Mouse (Mus musculus): Measurements from ENCODE around the gene Tlr12. TPM values are rescaled to one million over a fixed set of nuclear protein-coding genes. Genes with fewer than 3 reads are reported as not detected.
"Not testable (repeated sequence)": the region's sequence is repeated elsewhere in the genome, so short reads cannot be mapped to it uniquely, and the experiment has no call there.

Tlr12 gene
- polyA plus RNA-seq (2015; fragmentation: Nextera tagmentation; extraction: Ambion mirVana): 1.4 and 1.6 TPM in 2 replicates

- Histone ChIP-seq H3K27ac (no peak within 1 kb of the TSS), H3K4me2 (no peak within 1 kb of the TSS), H3K4me3 (no peak within 1 kb of the TSS), H3K36me3 (ENCODE audit: poor library complexity, severe bottlenecking) (no peaks in the 10 kb centered on the region), H3K4me1 (no peaks in the 10 kb centered on the region), H3K27me3 (0 out of 2 replicates have a peak, but pooled peaks cover 4% of the 10 kb centered on the region), H3K9ac (no peak within 1 kb of the TSS), H3K9me3 (replicated peaks) (no peaks in the 10 kb centered on the region)
- ATAC-seq: no peak
- 84% methylated on average over 15 of the region's 15 CpGs for WGBS
Measured at GRCm38 (mm10) chr4:128618246-128618911, at the start of gene Tlr12. TSS of gene Tlr12 (minus strand) at chr4:128618619.

- H3K4me1 ChIP-seq: peaks cover 12% of the 10 kb centered on the region
- H3K27me3 ChIP-seq; H3K36me3 ChIP-seq (ENCODE audit: poor library complexity, severe bottlenecking); H3K9ac ChIP-seq; H3K4me3 ChIP-seq; H3K4me2 ChIP-seq; H3K27ac ChIP-seq; H3K9me3 ChIP-seq (replicated peaks); ATAC-seq: not testable (repeated sequence)
- 87% methylated on average over 4 of the region's 4 CpGs for WGBS
Measured at GRCm38 (mm10) chr4:128667195-128667594, 48.8 kb upstream of the Tlr12 start.

GRCm38 (mm10) chr4:128666362-128666761 lies 47.9 kb upstream of the Tlr12 start:
- not testable (repeated sequence) for H3K27ac ChIP-seq; ATAC-seq; H3K9ac ChIP-seq; H3K4me1 ChIP-seq; H3K36me3 ChIP-seq (ENCODE audit: poor library complexity, severe bottlenecking); H3K27me3 ChIP-seq; H3K4me3 ChIP-seq; H3K9me3 ChIP-seq (replicated peaks); H3K4me2 ChIP-seq
- 69% methylated on average over 7 of the region's 7 CpGs for WGBS

- Histone ChIP-seq H3K4me1 (no peaks in the 10 kb centered on the region), H3K4me2 (no peak overlapping the region), H3K36me3 (ENCODE audit: poor library complexity, severe bottlenecking) (no peaks in the 10 kb centered on the region), H3K4me3 (no peak overlapping the region), H3K27ac (no peak overlapping the region), H3K27me3 (no peaks in the 10 kb centered on the region), H3K9ac (no peak overlapping the region), H3K9me3 (replicated peaks) (no peaks in the 10 kb centered on the region)
- no peak for ATAC-seq
- 72% methylated on average over 3 of the region's 3 CpGs for WGBS
Measured at GRCm38 (mm10) chr4:128664002-128664401, 45.6 kb upstream of the Tlr12 start.

GRCm38 (mm10) chr4:128661063-128661462 lies 42.6 kb upstream of the Tlr12 start:
- WGBS: 92% methylated on average over 8 of the region's 8 CpGs
- Histone ChIP-seq H3K4me1 (peaks cover 7% of the 10 kb centered on the region), H3K36me3 (ENCODE audit: poor library complexity, severe bottlenecking) (no peaks in the 10 kb centered on the region), H3K27me3 (peaks cover 9% of the 10 kb centered on the region), H3K4me2 (no peak overlapping the region), H3K27ac (no peak overlapping the region), H3K4me3 (no peak overlapping the region), H3K9me3 (replicated peaks) (no peaks in the 10 kb centered on the region), H3K9ac (no peak overlapping the region)
- ATAC-seq: no peak

- Histone ChIP-seq H3K9ac (no peak overlapping the region), H3K9me3 (replicated peaks) (no peaks in the 10 kb centered on the region), H3K27ac (no peak overlapping the region), H3K4me3 (no peak overlapping the region), H3K4me1 (peaks cover 16% of the 10 kb centered on the region), H3K36me3 (ENCODE audit: poor library complexity, severe bottlenecking) (no peaks in the 10 kb centered on the region), H3K27me3 (peaks cover 9% of the 10 kb centered on the region), H3K4me2 (no peak overlapping the region)
- 91% methylated on average over 8 of the region's 8 CpGs for WGBS
- no peak for ATAC-seq
Measured at GRCm38 (mm10) chr4:128660196-128660595, 41.8 kb upstream of the Tlr12 start.

GRCm38 (mm10) chr4:128655446-128655845 lies 37.0 kb upstream of the Tlr12 start:
- Histone ChIP-seq H3K27ac (peak overlapping the region; percentile 75), H3K4me2 (peak overlapping the region; percentile 85), H3K4me3 (peak overlapping the region; percentile 74), H3K9me3 (replicated peaks) (no peaks in the 10 kb centered on the region), H3K36me3 (ENCODE audit: poor library complexity, severe bottlenecking) (no peaks in the 10 kb centered on the region), H3K4me1 (peaks cover 31% of the 10 kb centered on the region), H3K9ac (peak overlapping the region; percentile 75), H3K27me3 (peaks cover 9% of the 10 kb centered on the region)
- ATAC-seq: no peak
- WGBS: 4% methylated on average over 12 of the region's 12 CpGs

- peak within 1 kb of the TSS; percentile 74 for H3K4me3 ChIP-seq
- H3K27ac ChIP-seq: peak within 1 kb of the TSS; percentile 75
- peak within 1 kb of the TSS; percentile 85 for H3K4me2 ChIP-seq
- peak within 1 kb of the TSS; percentile 75 for H3K9ac ChIP-seq
- ATAC-seq: peak; percentile 99
- peaks cover 31% of the 10 kb centered on the region for H3K4me1 ChIP-seq
- H3K27me3 ChIP-seq: peaks cover 9% of the 10 kb centered on the region
- under 1% methylated on average over 80 of the region's 85 CpGs for WGBS
- no peaks in the 10 kb centered on the region for H3K36me3 ChIP-seq (ENCODE audit: poor library complexity, severe bottlenecking)
- no peaks in the 10 kb centered on the region for H3K9me3 ChIP-seq (replicated peaks)
Measured at GRCm38 (mm10) chr4:128654505-128655381, 36.3 kb upstream of the Tlr12 start, which contains the start of gene Phc2. TSS of gene Phc2 (plus strand) at chr4:128654702.

- 50% methylated on average over 5 of the region's 5 CpGs for WGBS
- Histone ChIP-seq H3K9me3 (replicated peaks) (no peaks in the 10 kb centered on the region), H3K36me3 (ENCODE audit: poor library complexity, severe bottlenecking) (no peaks in the 10 kb centered on the region), H3K27me3 (peaks cover 9% of the 10 kb centered on the region), H3K4me1 (peaks cover 31% of the 10 kb centered on the region), H3K9ac (no peak overlapping the region), H3K27ac (no peak overlapping the region), H3K4me2 (no peak overlapping the region), H3K4me3 (no peak overlapping the region)
- ATAC-seq: no peak
Measured at GRCm38 (mm10) chr4:128652584-128653298, 34.3 kb upstream of the Tlr12 start.

GRCm38 (mm10) chr4:128651530-128651929 lies 33.1 kb upstream of the Tlr12 start:
- Histone ChIP-seq H3K4me1 (peaks cover 25% of the 10 kb centered on the region), H3K4me3 (no peak overlapping the region), H3K4me2 (no peak overlapping the region), H3K27ac (no peak overlapping the region), H3K9me3 (replicated peaks) (no peaks in the 10 kb centered on the region), H3K9ac (no peak overlapping the region), H3K27me3 (peaks cover 2% of the 10 kb centered on the region), H3K36me3 (ENCODE audit: poor library complexity, severe bottlenecking) (no peaks in the 10 kb centered on the region)
- no peak for ATAC-seq
- WGBS: 61% methylated on average over 3 of the region's 3 CpGs

- Histone ChIP-seq H3K36me3 (ENCODE audit: poor library complexity, severe bottlenecking) (no peaks in the 10 kb centered on the region), H3K27me3 (no peaks in the 10 kb centered on the region), H3K4me3 (no peak overlapping the region), H3K4me1 (peaks cover 6% of the 10 kb centered on the region; the same call in 1 of the 2 replicates), H3K4me2 (no peak overlapping the region), H3K9me3 (replicated peaks) (no peaks in the 10 kb centered on the region), H3K27ac (no peak overlapping the region), H3K9ac (no peak overlapping the region)
- ATAC-seq: no peak
- 63% methylated on average over 8 of the region's 8 CpGs for WGBS
Measured at GRCm38 (mm10) chr4:128648567-128649255, 30.3 kb upstream of the Tlr12 start.

Measured in forebrain, embryonic 13.5 days (tissue).